Mouse (Mus musculus) limb, embryonic 11.5 days (tissue): Measurements from ENCODE around the gene Mcu. TPM values are rescaled to one million over a fixed set of nuclear protein-coding genes. Genes with fewer than 3 reads are reported as not detected.

ENCODE experiments used
- ATAC-seq: fragments of 200-750 bp; cut with Nextera tagmentation; 2 replicates; pipeline ENCODE4 v1.8.0; 2017; ENCODE audit warnings: low read depth; ENCODE audit not compliant: insufficient number of reproducible peaks, low FRiP score, low TSS enrichment
- DNase-seq: peaks from one replicate; pipeline ENCODE4 v3.0.0-alpha.2; 2015; ENCODE audit warnings: low spot score
- H3K27ac ChIP-seq: fragments of 300-500 bp; sonication (generic); replicated peaks from 2 replicates; pipeline ENCODE4 v1.5.1; 2014; ENCODE audit warnings: low read depth, mild to moderate bottlenecking, low read length
- H3K27me3 ChIP-seq: fragments of 300-500 bp; sonication (generic); 2 replicates; pipeline ENCODE4 v1.6.1; 2014; ENCODE audit warnings: mild to moderate bottlenecking, low read length, mixed read lengths; ENCODE audit not compliant: control insufficient read depth, insufficient read depth
- H3K36me3 ChIP-seq: fragments of 300-500 bp; sonication (generic); 2 replicates; pipeline ENCODE4 v1.6.1; 2014; ENCODE audit warnings: mild to moderate bottlenecking, low read length, moderate library complexity, mixed read lengths; ENCODE audit not compliant: control insufficient read depth, insufficient read depth
- H3K4me1 ChIP-seq: fragments of 300-500 bp; sonication (generic); 2 replicates; pipeline ENCODE4 v1.6.1; 2014; ENCODE audit warnings: low read length, mixed read lengths; ENCODE audit not compliant: control insufficient read depth, insufficient read depth
- H3K4me2 ChIP-seq: fragments of 300-500 bp; sonication (generic); 2 replicates; pipeline ENCODE4 v1.6.1; 2014; ENCODE audit warnings: low read depth, mild to moderate bottlenecking, moderate library complexity; ENCODE audit not compliant: severe bottlenecking
- H3K4me3 ChIP-seq: fragments of 300-500 bp; sonication (generic); 2 replicates; pipeline ENCODE4 v1.5.1; 2014; ENCODE audit warnings: low read depth, low read length
- H3K9ac ChIP-seq: fragments of 300-500 bp; sonication (generic); 2 replicates; pipeline ENCODE4 v1.6.1; 2014; ENCODE audit warnings: mild to moderate bottlenecking, low read length
- H3K9me3 ChIP-seq: fragments of 300-500 bp; sonication (generic); 2 replicates; pipeline ENCODE4 v1.6.1; 2016; ENCODE audit warnings: low read length; ENCODE audit not compliant: control insufficient read depth
- WGBS: fragments of 180-500 bp; shearing (Covaris S2); extraction: QIAGEN DNeasy Blood & Tissue Kit; methylation state at CpG from one replicate; pipeline ENCODE4 v1.1.7; 2014; 5-methylcytosine and 5-hydroxymethylcytosine counted together
- polyA plus RNA-seq: library from polyadenylated mRNA; unstranded; fragments of >200 nt; fragmentation: Nextera tagmentation; extraction: Ambion mirVana; gene quantifications from 2 replicates; pipeline ENCODE4 v1.2.1, GENCODE M21; 2014

Gene Mcu
- polyA plus RNA-seq, 1 experiment from 2014 or later, result 34.0 TPM

DNA sequence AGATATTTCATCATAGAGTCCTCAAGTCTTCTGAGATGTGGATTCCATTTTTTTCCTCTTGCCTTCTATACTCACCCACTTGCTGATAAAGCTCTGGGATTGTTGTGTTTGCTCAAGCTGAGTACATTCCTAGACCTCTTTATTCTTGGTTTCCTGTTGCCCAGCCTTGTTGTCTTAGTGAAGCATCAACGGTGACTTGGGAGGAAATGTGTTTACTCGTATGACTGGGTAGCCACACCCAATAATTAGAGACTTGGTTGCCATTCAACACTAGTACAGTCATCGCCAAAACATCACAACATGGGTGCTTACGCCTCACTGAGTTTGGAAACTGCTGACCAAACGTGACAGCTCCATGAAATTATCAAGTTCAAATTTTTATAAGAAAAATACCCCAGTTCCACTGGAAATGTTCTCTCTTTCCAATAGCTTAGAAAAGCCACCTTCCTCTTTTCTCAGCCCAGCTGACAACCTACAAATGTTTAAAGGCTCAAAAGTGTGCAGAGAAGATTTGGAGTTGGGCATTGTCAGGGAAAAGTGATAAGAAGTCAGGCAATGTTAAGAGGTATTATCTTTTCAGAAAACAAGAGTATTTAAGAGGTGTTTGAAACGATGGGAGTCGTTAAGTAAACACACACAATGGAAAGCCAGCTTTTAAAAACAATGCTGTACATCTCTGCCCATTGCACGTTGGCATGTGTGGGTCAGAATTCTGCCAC is 26.3 kb upstream of the Mcu start:
- no peak overlapping the region for H3K9ac ChIP-seq
- H3K27me3 ChIP-seq, result no peaks in the 10 kb centered on the region
- H3K4me2 ChIP-seq, result no peak overlapping the region
- H3K27ac ChIP-seq, result no peak overlapping the region
- H3K9me3 ChIP-seq, result no peaks in the 10 kb centered on the region
- WGBS, result 83% methylated on average over 8 of the region's 8 CpGs
- no peaks in the 10 kb centered on the region for H3K4me1 ChIP-seq
- no peaks in the 10 kb centered on the region for H3K36me3 ChIP-seq
- ATAC-seq, result no peak
- no peak for DNase-seq
- H3K4me3 ChIP-seq, result no peak overlapping the region

DNA sequence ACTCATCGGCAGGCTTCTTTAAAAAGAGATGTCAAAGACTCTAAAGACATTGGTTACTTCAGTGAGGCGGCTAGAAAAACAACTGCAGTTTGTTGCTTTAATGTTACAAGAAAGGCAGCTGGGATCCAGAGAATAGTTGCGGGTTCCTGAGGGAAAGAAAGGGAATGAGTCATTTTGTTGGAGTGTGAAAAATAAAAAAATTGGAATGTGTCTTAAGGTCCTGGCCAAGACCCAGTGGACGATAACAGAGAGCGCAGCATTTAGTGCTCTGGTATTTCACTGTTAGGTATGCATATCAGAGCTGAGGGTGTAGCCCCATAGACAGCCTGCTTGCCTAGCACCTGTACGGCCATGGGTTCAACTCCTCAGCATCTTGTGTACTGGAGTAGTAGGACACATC is 22.1 kb upstream of the Mcu start:
- no peak for DNase-seq
- 93% methylated on average over 6 of the region's 6 CpGs for WGBS
- H3K4me1 ChIP-seq, result no peaks in the 10 kb centered on the region
- H3K4me3 ChIP-seq, result no peak overlapping the region
- no peaks in the 10 kb centered on the region for H3K36me3 ChIP-seq
- H3K9me3 ChIP-seq, result no peaks in the 10 kb centered on the region
- H3K27me3 ChIP-seq, result no peaks in the 10 kb centered on the region
- H3K4me2 ChIP-seq, result no peak overlapping the region
- no peak overlapping the region for H3K9ac ChIP-seq
- ATAC-seq, result no peak
- H3K27ac ChIP-seq, result no peak overlapping the region

DNA sequence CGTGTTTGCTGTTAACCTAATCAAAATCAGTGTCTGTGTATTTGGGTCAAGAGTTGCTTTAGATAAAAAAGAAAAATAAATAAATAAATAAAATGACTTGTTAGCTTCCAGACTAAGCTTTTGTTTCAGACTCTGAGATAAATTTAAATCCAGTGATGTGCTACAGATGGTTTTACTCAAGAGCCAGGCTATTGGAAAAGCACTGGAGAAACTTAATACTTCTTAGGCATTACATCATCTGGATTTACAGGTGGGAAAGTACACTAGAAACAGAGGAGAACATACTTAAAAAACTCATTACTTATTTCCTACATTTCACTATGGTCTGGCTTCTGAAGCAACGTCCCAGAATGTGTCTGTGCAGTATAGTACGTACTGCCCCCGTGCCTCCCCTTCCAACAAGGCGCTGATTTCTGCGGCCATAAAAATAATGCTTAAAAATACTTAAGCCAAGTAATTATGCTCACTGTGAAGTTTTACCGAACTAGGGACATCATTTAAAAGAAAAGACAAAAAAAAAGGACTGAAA is 21.2 kb upstream of the Mcu start:
- no peak overlapping the region for H3K4me3 ChIP-seq
- no peak overlapping the region for H3K27ac ChIP-seq
- no peaks in the 10 kb centered on the region for H3K4me1 ChIP-seq
- H3K9ac ChIP-seq, result no peak overlapping the region
- H3K36me3 ChIP-seq, result no peaks in the 10 kb centered on the region
- DNase-seq (no peak), ATAC-seq (peak; percentile 47; the same call in 1 of the 2 replicates)
- H3K27me3 ChIP-seq, result no peaks in the 10 kb centered on the region
- no peak overlapping the region for H3K4me2 ChIP-seq
- no peaks in the 10 kb centered on the region for H3K9me3 ChIP-seq
- WGBS, result 48% methylated on average over 7 of the region's 7 CpGs

DNA sequence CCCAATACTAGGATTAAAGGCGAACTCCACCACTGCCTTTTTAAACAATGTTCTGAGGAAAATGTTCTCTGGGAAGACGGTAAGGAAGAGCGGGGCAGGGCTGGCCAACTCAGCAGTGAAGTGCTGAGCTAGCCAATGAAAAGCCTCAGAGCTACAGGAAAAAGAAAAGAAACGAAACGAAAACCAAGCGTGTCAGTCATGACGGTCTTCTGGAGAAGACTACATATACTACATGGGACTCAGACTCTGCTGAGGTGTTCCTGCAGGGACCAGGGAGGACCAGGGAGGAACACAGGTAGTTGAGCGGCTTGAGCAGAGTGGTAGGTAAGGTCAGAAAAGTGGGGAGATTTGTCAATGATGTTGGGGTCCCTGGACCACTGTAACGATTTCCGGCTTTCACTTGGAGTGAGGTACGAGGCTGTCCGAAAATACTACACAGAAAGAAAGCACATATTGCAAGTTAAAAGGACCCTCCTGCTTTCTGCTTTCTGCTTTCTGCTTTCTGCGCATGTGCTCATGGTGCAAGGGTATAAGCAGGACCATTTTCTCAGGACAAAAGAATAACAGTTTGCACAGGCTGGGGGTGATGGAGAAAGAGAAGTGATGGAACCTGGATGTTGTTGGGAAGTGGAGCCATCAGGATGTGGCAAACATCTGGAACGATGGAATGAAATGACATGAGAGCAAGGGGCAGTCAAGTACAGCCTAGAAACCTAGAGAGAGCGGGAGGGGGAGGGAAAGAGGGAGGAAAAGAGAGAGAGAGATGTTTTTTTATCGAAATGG is 20.4 kb upstream of the Mcu start:
- 77% methylated on average over 16 of the region's 16 CpGs for WGBS
- Histone ChIP-seq H3K4me2 (no peak overlapping the region), H3K9me3 (no peaks in the 10 kb centered on the region), H3K9ac (no peak overlapping the region), H3K27me3 (no peaks in the 10 kb centered on the region), H3K4me1 (no peaks in the 10 kb centered on the region), H3K27ac (peak overlapping the region; percentile 58), H3K36me3 (no peaks in the 10 kb centered on the region), H3K4me3 (no peak overlapping the region)
- ATAC-seq (peak; percentile 78; the same call in 1 of the 2 replicates), DNase-seq (no peak)

DNA sequence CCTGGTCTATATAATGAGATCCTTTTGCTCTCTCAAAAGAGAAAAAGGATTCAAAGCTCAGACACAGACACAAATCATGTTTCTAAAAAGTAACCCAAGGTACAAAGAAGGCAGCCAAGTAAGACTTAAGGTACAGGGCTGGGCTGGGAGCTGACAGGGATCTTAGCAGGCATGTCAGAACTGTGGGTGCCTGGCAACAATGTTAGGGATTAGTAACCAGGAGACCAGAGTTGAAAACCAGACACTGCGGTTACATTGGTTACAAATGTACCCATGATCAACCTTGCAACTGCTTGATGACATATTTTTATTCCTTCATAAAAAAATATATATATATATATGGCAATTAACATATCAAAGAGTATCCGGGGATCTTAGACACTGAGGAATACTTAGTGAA is 19.6 kb upstream of the Mcu start:
- H3K4me2 ChIP-seq, result no peak overlapping the region
- no peak for DNase-seq
- no peaks in the 10 kb centered on the region for H3K4me1 ChIP-seq
- H3K27me3 ChIP-seq, result no peaks in the 10 kb centered on the region
- H3K27ac ChIP-seq, result no peak overlapping the region
- H3K9me3 ChIP-seq, result no peaks in the 10 kb centered on the region
- 95% methylated on average over 2 of the region's 2 CpGs for WGBS
- H3K36me3 ChIP-seq, result no peaks in the 10 kb centered on the region
- H3K4me3 ChIP-seq, result no peak overlapping the region
- no peak overlapping the region for H3K9ac ChIP-seq
- no peak for ATAC-seq

DNA sequence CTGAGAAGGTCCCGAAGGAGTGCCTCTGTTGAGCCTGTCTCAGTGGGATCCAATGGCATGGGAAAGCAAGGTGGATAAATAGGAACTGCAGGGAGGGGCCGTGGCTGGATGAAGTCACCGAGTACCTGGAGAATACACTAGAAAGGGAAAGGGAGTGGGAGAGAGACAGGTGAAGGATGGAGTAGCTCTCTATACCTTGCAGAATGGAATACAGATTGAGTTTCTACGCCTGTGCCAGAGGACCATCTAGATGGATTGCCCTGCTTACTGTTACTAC is 13.0 kb upstream of the Mcu start:
- Histone ChIP-seq H3K4me1 (no peaks in the 10 kb centered on the region), H3K9ac (no peak overlapping the region), H3K27ac (no peak overlapping the region), H3K27me3 (no peaks in the 10 kb centered on the region), H3K36me3 (no peaks in the 10 kb centered on the region), H3K4me2 (no peak overlapping the region), H3K9me3 (no peaks in the 10 kb centered on the region), H3K4me3 (no peak overlapping the region)
- DNase-seq, result no peak
- 80% methylated on average over 4 of the region's 4 CpGs for WGBS
- no peak for ATAC-seq

DNA sequence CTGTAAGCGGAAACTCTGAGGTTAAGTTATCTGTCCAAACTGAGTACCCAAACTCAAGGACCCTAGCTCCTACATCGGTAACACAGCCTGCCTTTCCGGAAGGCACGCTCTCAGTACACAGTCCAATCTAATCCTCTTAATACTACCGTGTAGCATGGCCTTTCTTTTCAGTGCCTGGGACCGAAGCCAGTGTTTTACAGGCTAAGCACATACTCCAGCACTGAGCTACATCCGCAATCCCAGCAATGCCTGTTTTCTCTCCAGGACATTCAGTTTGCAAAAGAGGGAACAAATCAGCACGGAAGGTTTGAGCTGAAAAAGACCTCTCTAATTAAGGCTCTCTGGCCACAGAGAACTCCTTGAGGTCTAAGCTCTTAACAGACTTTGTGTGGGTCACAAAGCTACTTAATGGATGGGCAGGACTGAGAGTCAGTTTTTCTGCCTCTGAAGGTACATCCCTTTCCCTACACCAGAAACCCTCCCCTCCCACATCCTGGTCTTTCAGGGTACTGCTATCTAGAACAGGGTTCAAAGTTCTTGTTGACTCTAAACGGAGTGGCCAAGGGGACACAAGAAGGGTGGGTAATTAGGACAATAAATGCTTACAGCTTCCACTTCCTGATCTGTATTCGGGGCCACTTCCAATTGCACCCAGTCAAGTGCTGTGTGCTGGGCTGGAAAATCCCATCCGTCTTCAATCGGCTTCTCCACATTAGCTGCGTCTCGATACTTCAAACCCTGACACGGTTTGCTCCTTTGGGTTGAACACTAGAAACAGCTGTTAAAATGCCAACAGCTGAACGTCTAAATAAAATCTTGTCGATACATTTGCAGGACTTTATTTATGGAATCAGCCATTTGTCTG is 12.4 kb upstream of the Mcu start:
- 76% methylated on average over 17 of the region's 17 CpGs for WGBS
- Histone ChIP-seq H3K36me3 (no peaks in the 10 kb centered on the region), H3K9me3 (no peaks in the 10 kb centered on the region), H3K9ac (no peak overlapping the region), H3K4me2 (no peak overlapping the region), H3K27me3 (no peaks in the 10 kb centered on the region), H3K4me3 (no peak overlapping the region), H3K4me1 (no peaks in the 10 kb centered on the region), H3K27ac (no peak overlapping the region)
- ATAC-seq, result no peak
- no peak for DNase-seq

DNA sequence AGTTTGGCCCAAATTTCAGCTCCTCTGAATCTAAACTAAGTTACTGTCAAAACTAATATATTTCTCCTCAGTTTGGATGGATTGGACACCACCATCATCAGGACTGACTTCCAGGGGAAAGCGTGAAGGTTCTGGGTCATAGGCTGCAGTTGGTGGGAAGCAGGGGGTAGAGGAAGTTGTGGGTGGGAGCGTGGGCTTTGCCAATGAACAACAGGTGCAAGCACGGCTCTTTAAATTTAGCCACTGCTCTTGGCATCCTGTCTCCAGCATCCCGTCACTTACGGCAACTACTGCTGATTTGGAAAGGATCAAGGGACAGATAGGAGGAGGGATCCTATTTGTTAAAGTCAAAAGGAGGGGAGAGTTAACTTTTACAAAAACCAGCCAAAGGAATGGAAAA is 7.0 kb upstream of the Mcu start:
- 59% methylated on average over 5 of the region's 5 CpGs for WGBS
- no peaks in the 10 kb centered on the region for H3K27me3 ChIP-seq
- no peaks in the 10 kb centered on the region for H3K36me3 ChIP-seq
- H3K9me3 ChIP-seq, result no peaks in the 10 kb centered on the region
- H3K4me3 ChIP-seq, result no peak overlapping the region
- H3K27ac ChIP-seq, result no peak overlapping the region
- no peak for ATAC-seq
- 0 out of 2 replicates have a peak, but pooled peaks cover 4% of the 10 kb centered on the region for H3K4me1 ChIP-seq
- no peak for DNase-seq
- H3K4me2 ChIP-seq, result no peak overlapping the region
- H3K9ac ChIP-seq, result no peak overlapping the region
